Mouse (Mus musculus): ENCODE results near the gene Ell. TPM values are rescaled to one million over a fixed set of nuclear protein-coding genes. Genes with fewer than 3 reads are reported as not detected.
A peak's percentile ranks its signal among the peaks of the same experiment; 100 is the strongest.

Ell gene
- polyA plus RNA-seq, 1 experiment from 2014 or later, result 18.6 TPM

GRCm38 (mm10) chr8:70555079-70555747 lies 16.0 kb downstream of the Ell start:
- H3K9me3 ChIP-seq (replicated peaks; ENCODE audit: control insufficient read depth, low read length), result no peaks in the 10 kb centered on the region
- no peak overlapping the region for H3K27ac ChIP-seq (ENCODE audit: low read length)
- H3K36me3 ChIP-seq (ENCODE audit: control insufficient read depth, insufficient read depth, low read length), result no peaks in the 10 kb centered on the region
- no peak for ATAC-seq (ENCODE audit: insufficient read depth, low FRiP score)
- H3K27me3 ChIP-seq (ENCODE audit: control insufficient read depth, insufficient read depth, low read length), result no peaks in the 10 kb centered on the region
- H3K4me1 ChIP-seq (ENCODE audit: control insufficient read depth, insufficient read depth, low read length), result peaks cover 32% of the 10 kb centered on the region
- H3K9ac ChIP-seq (ENCODE audit: low read length), result no peak overlapping the region
- no peak overlapping the region for H3K4me3 ChIP-seq (replicated peaks; ENCODE audit: low read length)
- no peak overlapping the region for H3K4me2 ChIP-seq (ENCODE audit: low read depth, low read length)
- 82% methylated on average over 4 of the region's 4 CpGs for WGBS

- Histone ChIP-seq H3K4me1 (ENCODE audit: control insufficient read depth, insufficient read depth, low read length) (peaks cover 40% of the 10 kb centered on the region), H3K36me3 (ENCODE audit: control insufficient read depth, insufficient read depth, low read length) (no peaks in the 10 kb centered on the region), H3K27ac (ENCODE audit: low read length) (no peak overlapping the region), H3K4me2 (ENCODE audit: low read depth, low read length) (no peak overlapping the region), H3K27me3 (ENCODE audit: control insufficient read depth, insufficient read depth, low read length) (no peaks in the 10 kb centered on the region), H3K4me3 (replicated peaks; ENCODE audit: low read length) (no peak overlapping the region), H3K9me3 (replicated peaks; ENCODE audit: control insufficient read depth, low read length) (no peaks in the 10 kb centered on the region), H3K9ac (ENCODE audit: low read length) (no peak overlapping the region; the same call in 1 of the 2 replicates)
- ATAC-seq (ENCODE audit: insufficient read depth, low FRiP score), result no peak
- 46% methylated on average over 4 of the region's 4 CpGs for WGBS
These were observed 19.1 kb downstream of the Ell start for GRCm38 (mm10) chr8:70558334-70558733.

- no peak overlapping the region for H3K4me2 ChIP-seq (ENCODE audit: low read depth, low read length)
- 76% methylated on average over 3 of the region's 3 CpGs for WGBS
- peaks cover 33% of the 10 kb centered on the region for H3K4me1 ChIP-seq (ENCODE audit: control insufficient read depth, insufficient read depth, low read length)
- H3K27ac ChIP-seq (ENCODE audit: low read length), result no peak overlapping the region
- no peaks in the 10 kb centered on the region for H3K36me3 ChIP-seq (ENCODE audit: control insufficient read depth, insufficient read depth, low read length)
- no peak overlapping the region for H3K4me3 ChIP-seq (replicated peaks; ENCODE audit: low read length)
- no peaks in the 10 kb centered on the region for H3K9me3 ChIP-seq (replicated peaks; ENCODE audit: control insufficient read depth, low read length)
- H3K27me3 ChIP-seq (ENCODE audit: control insufficient read depth, insufficient read depth, low read length), result no peaks in the 10 kb centered on the region
- ATAC-seq (ENCODE audit: insufficient read depth, low FRiP score), result no peak
- H3K9ac ChIP-seq (ENCODE audit: low read length), result no peak overlapping the region
These were observed 19.7 kb downstream of the Ell start for GRCm38 (mm10) chr8:70558983-70559382.

- no peak overlapping the region for H3K4me3 ChIP-seq (replicated peaks; ENCODE audit: low read length)
- no peaks in the 10 kb centered on the region for H3K27me3 ChIP-seq (ENCODE audit: control insufficient read depth, insufficient read depth, low read length)
- 62% methylated on average over 2 of the region's 2 CpGs for WGBS
- no peak overlapping the region for H3K9ac ChIP-seq (ENCODE audit: low read length)
- no peaks in the 10 kb centered on the region for H3K9me3 ChIP-seq (replicated peaks; ENCODE audit: control insufficient read depth, low read length)
- no peak; the same call in 1 of the 2 replicates for ATAC-seq (ENCODE audit: insufficient read depth, low FRiP score)
- no peak overlapping the region for H3K4me2 ChIP-seq (ENCODE audit: low read depth, low read length)
- H3K36me3 ChIP-seq (ENCODE audit: control insufficient read depth, insufficient read depth, low read length), result no peaks in the 10 kb centered on the region
- H3K4me1 ChIP-seq (ENCODE audit: control insufficient read depth, insufficient read depth, low read length), result peaks cover 32% of the 10 kb centered on the region
- H3K27ac ChIP-seq (ENCODE audit: low read length), result 0 out of 2 replicates have a peak overlapping the region, but pooled peaks have one; percentile 3
These were observed 20.8 kb downstream of the Ell start for GRCm38 (mm10) chr8:70560096-70560495.

GRCm38 (mm10) chr8:70560564-70560963 lies 21.3 kb downstream of the Ell start:
- WGBS, result 58% methylated on average over 3 of the region's 3 CpGs
- H3K9me3 ChIP-seq (replicated peaks; ENCODE audit: control insufficient read depth, low read length), result no peaks in the 10 kb centered on the region
- no peaks in the 10 kb centered on the region for H3K36me3 ChIP-seq (ENCODE audit: control insufficient read depth, insufficient read depth, low read length)
- no peak overlapping the region for H3K4me2 ChIP-seq (ENCODE audit: low read depth, low read length)
- no peak for ATAC-seq (ENCODE audit: insufficient read depth, low FRiP score)
- no peaks in the 10 kb centered on the region for H3K27me3 ChIP-seq (ENCODE audit: control insufficient read depth, insufficient read depth, low read length)
- 0 out of 2 replicates have a peak overlapping the region, but pooled peaks have one; percentile 59 for H3K27ac ChIP-seq (ENCODE audit: low read length)
- H3K9ac ChIP-seq (ENCODE audit: low read length), result 0 out of 2 replicates have a peak overlapping the region, but pooled peaks have one; percentile 17
- H3K4me3 ChIP-seq (replicated peaks; ENCODE audit: low read length), result no peak overlapping the region
- H3K4me1 ChIP-seq (ENCODE audit: control insufficient read depth, insufficient read depth, low read length), result peaks cover 37% of the 10 kb centered on the region

- Histone ChIP-seq H3K9ac (ENCODE audit: low read length) (peak overlapping the region; percentile 8; the same call in 1 of the 2 replicates), H3K27me3 (ENCODE audit: control insufficient read depth, insufficient read depth, low read length) (no peaks in the 10 kb centered on the region), H3K4me2 (ENCODE audit: low read depth, low read length) (no peak overlapping the region), H3K4me1 (ENCODE audit: control insufficient read depth, insufficient read depth, low read length) (peaks cover 40% of the 10 kb centered on the region), H3K36me3 (ENCODE audit: control insufficient read depth, insufficient read depth, low read length) (no peaks in the 10 kb centered on the region), H3K9me3 (replicated peaks; ENCODE audit: control insufficient read depth, low read length) (no peaks in the 10 kb centered on the region), H3K27ac (ENCODE audit: low read length) (peak overlapping the region; percentile 59), H3K4me3 (replicated peaks; ENCODE audit: low read length) (no peak overlapping the region)
- 26% methylated on average over 4 of the region's 4 CpGs for WGBS
- no peak for ATAC-seq (ENCODE audit: insufficient read depth, low FRiP score)
These were observed 22.1 kb downstream of the Ell start for GRCm38 (mm10) chr8:70561357-70561756.

- no peak overlapping the region for H3K4me2 ChIP-seq (ENCODE audit: low read depth, low read length)
- H3K27ac ChIP-seq (ENCODE audit: low read length), result peak overlapping the region; percentile 59
- WGBS, result 57% methylated on average over 7 of the region's 7 CpGs
- H3K27me3 ChIP-seq (ENCODE audit: control insufficient read depth, insufficient read depth, low read length), result no peaks in the 10 kb centered on the region
- ATAC-seq (ENCODE audit: insufficient read depth, low FRiP score), result no peak
- peaks cover 40% of the 10 kb centered on the region for H3K4me1 ChIP-seq (ENCODE audit: control insufficient read depth, insufficient read depth, low read length)
- no peaks in the 10 kb centered on the region for H3K36me3 ChIP-seq (ENCODE audit: control insufficient read depth, insufficient read depth, low read length)
- H3K9ac ChIP-seq (ENCODE audit: low read length), result peak overlapping the region; percentile 8; the same call in 1 of the 2 replicates
- no peaks in the 10 kb centered on the region for H3K9me3 ChIP-seq (replicated peaks; ENCODE audit: control insufficient read depth, low read length)
- no peak overlapping the region for H3K4me3 ChIP-seq (replicated peaks; ENCODE audit: low read length)
These were observed 22.7 kb downstream of the Ell start for GRCm38 (mm10) chr8:70561809-70562535.

GRCm38 (mm10) chr8:70562802-70563201 lies 23.5 kb downstream of the Ell start:
- 69% methylated on average over 3 of the region's 3 CpGs for WGBS
- no peaks in the 10 kb centered on the region for H3K36me3 ChIP-seq (ENCODE audit: control insufficient read depth, insufficient read depth, low read length)

GRCm38 (mm10) chr8:70563763-70564387 lies 24.6 kb downstream of the Ell start:
- 89% methylated on average over 6 of the region's 6 CpGs for WGBS
- Histone ChIP-seq H3K36me3 (ENCODE audit: control insufficient read depth, insufficient read depth, low read length) (no peaks in the 10 kb centered on the region), H3K9me3 (replicated peaks; ENCODE audit: control insufficient read depth, low read length) (no peaks in the 10 kb centered on the region), H3K4me3 (replicated peaks; ENCODE audit: low read length) (no peak overlapping the region), H3K27me3 (ENCODE audit: control insufficient read depth, insufficient read depth, low read length) (no peaks in the 10 kb centered on the region), H3K9ac (ENCODE audit: low read length) (no peak overlapping the region), H3K4me2 (ENCODE audit: low read depth, low read length) (no peak overlapping the region), H3K27ac (ENCODE audit: low read length) (no peak overlapping the region), H3K4me1 (ENCODE audit: control insufficient read depth, insufficient read depth, low read length) (peaks cover 34% of the 10 kb centered on the region)
- no peak for ATAC-seq (ENCODE audit: insufficient read depth, low FRiP score)

More at GRCm38 (mm10) chr8:70562802-70563201, 23.5 kb downstream of the Ell start:
- ATAC-seq (ENCODE audit: insufficient read depth, low FRiP score), result no peak
- H3K4me1 ChIP-seq (ENCODE audit: control insufficient read depth, insufficient read depth, low read length), result peaks cover 40% of the 10 kb centered on the region
- no peaks in the 10 kb centered on the region for H3K9me3 ChIP-seq (replicated peaks; ENCODE audit: control insufficient read depth, low read length)
- H3K4me2 ChIP-seq (ENCODE audit: low read depth, low read length), result no peak overlapping the region
- no peak overlapping the region for H3K4me3 ChIP-seq (replicated peaks; ENCODE audit: low read length)
- no peak overlapping the region for H3K9ac ChIP-seq (ENCODE audit: low read length)
- H3K27ac ChIP-seq (ENCODE audit: low read length), result no peak overlapping the region
- no peaks in the 10 kb centered on the region for H3K27me3 ChIP-seq (ENCODE audit: control insufficient read depth, insufficient read depth, low read length)
